Mouse (Mus musculus) cerebellum, postnatal 36 days (tissue): Measurements from ENCODE around the gene Mgp.

Experiments
- DNase-seq, 2 experiments: peaks; one replicate each; pipeline ENCODE4 v3.0.0; 2021 to 2022; ENCODE audit warnings: mixed read lengths in 2 of 2

Mgp gene

DNA sequence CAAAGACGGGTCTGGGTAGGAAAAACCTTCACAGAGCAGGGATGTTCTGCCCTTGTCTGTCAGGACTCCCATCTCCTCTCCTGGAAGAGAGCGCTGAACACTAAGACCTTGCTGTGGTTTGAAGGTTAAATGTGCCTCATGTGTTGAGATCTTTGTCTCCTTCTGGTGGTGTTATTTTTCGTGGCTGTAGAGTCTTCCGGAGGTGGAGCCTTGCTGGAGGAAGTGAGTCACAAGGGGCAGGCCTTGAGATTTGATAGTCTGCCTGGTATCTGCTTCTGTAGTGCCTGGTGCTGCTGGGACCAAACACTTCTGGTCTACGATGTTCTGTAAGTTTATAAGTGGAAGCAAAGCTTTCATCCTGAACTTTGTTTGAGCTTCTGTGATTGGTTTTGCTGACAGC is 26.7 kb downstream of the Mgp start:
- no peak for DNase-seq

- DNase-seq: no peak
Measured at GRCm38 (mm10) chr6:136848399-136848798, 27.2 kb downstream of the Mgp start.

DNA sequence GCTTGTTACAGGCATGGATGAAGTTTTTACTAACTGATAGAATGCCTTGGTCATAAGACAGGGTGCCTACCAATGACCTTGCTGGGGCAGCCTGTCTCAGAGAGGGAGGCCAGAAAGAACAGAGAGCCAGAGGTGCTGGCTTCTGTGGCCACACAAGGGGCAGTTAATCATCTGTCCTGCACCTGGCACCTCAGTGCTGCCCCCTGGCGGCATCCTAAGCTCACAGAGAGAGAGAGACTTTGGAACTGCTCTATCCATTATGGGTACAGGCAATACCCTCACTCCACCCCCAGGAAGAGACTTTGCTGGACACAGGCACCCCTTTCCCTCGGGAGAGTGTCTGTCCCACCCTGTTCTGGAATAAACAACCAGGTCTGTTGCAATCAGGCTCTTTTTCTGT is 27.8 kb downstream of the Mgp start:
- peak; percentile 7 to 31 for DNase-seq

DNA sequence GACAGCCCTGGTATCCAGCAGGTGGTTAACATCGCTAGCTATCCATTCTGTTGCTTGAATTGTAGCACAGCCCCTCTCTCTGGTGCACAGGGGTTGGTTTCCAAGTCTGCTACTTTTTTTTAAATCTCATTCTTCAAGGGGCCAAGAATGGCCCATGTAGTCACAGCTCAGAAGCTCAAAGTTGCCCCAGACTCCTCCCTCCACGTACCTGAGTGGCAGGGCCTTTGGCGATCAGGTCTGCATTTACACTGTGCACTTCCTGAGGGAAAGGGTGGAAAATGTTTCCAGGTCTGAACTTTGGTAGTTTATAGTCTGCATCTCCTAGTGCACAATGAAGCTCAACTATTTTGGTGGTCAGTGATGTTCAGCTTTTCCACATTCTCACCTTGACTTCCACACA is 28.4 kb downstream of the Mgp start:
- DNase-seq: no peak

GRCm38 (mm10) chr6:136845706-136846480 is 29.7 kb downstream of the Mgp start:
- DNase-seq: no peak

- DNase-seq: no peak
Measured at GRCm38 (mm10) chr6:136844903-136845302, 30.7 kb downstream of the Mgp start.

- DNase-seq: no peak
Measured at GRCm38 (mm10) chr6:136837323-136837722, 38.3 kb downstream of the Mgp start.

DNA sequence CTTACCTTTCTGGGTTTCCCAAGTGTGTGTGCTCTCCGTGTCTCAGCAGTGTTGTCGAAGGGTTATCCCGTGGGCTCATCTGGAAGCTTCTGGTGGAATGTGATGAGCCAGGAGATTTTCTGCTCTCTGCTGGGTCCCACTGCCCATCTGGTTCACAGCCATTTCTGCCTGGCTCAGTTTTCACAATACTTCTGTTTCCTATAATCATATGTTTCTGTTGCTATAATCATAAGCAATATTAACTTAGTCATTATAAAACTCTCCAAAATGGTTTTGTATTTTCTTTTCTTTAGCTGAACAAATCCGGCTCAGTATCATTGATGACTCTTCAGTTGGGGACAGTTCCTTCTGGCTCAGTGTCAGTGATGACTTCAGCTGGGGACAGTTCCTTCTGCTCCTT is 40.3 kb downstream of the Mgp start, which contains the start of gene Smco3:
Gene Smco3 (minus strand): TSS at position 101 of the 400 bp plus-strand sequence.
- no peak for DNase-seq

DNA sequence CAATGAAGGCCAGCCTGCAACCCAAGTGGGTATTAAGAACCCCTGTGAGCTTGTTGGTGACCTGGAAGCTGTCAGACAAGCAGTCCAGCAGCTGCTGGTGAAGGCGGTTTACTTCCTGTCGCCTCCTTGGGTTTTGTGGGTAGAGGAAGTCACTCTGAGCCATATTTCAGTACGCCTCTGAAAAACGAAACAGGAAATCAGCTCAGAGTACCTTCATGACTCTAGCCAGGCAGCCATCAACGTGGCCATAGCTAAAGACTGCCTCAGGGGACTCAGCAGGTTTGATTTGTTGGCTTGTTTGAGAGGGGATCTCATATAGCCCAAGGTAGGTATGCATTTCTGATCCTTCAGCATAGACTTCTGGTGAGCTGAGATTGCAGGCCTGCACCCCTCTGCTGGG is 43.9 kb downstream of the Mgp start:
- DNase-seq: no peak

- no peak for DNase-seq
Measured at GRCm38 (mm10) chr6:136828681-136829080, 46.9 kb downstream of the Mgp start.

DNA sequence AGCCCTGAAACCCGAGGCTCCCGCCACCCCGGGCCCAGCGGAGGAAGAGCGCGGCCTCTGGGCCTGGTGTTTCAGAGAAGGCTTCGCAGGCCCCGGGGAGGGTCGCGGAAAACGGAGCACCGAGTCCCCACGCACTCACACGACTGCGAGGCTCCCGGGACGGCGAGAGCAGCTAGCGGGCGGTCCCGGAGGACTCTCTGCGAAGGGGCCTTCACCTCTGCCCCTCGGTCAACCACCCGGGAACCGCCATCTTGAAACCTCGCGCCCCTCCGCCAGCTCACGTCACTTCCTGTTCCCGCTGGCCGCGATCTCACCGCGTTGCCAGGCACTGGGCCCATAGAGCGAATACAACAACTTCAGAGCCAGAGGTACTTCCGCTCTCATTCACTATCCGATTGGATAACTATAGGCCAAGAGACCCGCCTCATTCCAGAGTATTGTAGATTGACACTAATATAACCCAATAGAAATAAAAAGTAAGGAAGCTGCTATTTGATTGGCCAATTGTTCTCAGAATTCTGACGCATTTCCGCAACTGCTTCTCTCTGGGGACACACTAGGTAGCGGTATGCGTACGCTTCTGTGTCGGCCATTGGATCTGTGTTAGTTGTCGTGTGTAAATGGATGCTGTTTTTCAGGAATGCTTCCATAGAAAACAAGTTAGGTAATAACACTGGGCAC is 47.6 kb downstream of the Mgp start, which contains the start of gene Wbp11:
Gene Wbp11 (minus strand): TSS at position 353 of the 681 bp plus-strand sequence.
- peak; percentile 95 for DNase-seq

GRCm38 (mm10) chr6:136827516-136827880 is 48.1 kb downstream of the Mgp start, which contains the start of gene BC049715:
BC049715 (plus strand) TSS chr6:136827626.
- DNase-seq: no peak

DNA sequence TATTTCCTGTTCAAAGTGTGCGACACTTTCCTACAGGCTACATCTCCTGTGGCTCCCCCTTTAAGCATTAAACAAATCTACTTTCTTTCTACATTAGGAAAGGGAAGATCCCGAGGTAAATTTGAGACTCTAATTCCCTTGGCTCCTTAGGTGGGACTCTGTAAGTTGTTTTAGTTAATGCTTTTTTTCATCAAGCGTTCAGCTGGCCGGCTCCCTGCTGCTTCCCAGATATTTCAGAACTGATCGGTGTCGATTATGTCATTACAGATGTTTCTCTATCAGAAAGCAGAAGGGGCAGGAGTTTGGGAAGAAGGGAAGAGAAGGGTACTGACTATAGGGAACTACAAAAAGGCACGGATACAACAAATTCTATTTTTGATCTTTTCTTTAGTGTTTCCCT is 48.5 kb downstream of the Mgp start:
- no peak for DNase-seq

DNA sequence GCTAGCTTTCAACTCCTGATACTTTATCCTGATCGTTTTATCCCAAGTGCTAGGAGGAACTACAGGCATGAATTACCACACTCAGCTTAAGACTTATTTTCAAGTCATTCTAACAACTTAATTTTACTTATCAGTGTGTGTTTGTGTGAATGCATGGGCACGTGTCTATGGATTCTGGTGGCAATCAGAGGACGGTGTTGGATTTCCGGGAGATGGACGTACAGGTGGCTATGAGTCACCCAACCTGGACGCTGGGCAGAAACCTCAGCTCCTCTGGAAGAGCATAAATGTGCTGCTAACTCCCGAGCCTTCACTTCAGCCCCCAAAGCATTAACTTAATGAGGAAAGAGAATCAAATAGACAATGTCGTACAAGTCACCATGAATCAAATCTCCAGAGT is 50.6 kb downstream of the Mgp start:
- DNase-seq: no peak
